Mouse (Mus musculus) lung, postnatal 0 days (tissue): ENCODE results near the gene Cntrob. TPM values are rescaled to one million over a fixed set of nuclear protein-coding genes. Genes with fewer than 3 reads are reported as not detected.

Experiments used
- ATAC-seq: fragments of 200-750 bp; cut with Nextera tagmentation; 2 replicates; pipeline ENCODE4 v1.8.0; 2017; ENCODE audit warnings: moderate library complexity
- DNase-seq: peaks from one replicate; pipeline ENCODE4 v3.0.0-alpha.2; 2016; ENCODE audit warnings: low spot score
- H3K27ac ChIP-seq: fragments of 300-500 bp; sonication (generic); 2 replicates; pipeline ENCODE4 v1.5.1; 2014; ENCODE audit warnings: antibody characterized with exemption, mild to moderate bottlenecking, low read length, mixed read lengths
- H3K27me3 ChIP-seq: fragments of 300-500 bp; sonication (generic); replicated peaks from 2 replicates; pipeline ENCODE4 v1.6.1; 2014; ENCODE audit warnings: low read length, mixed read lengths; ENCODE audit not compliant: insufficient read depth
- H3K36me3 ChIP-seq: fragments of 300-500 bp; sonication (generic); 2 replicates; pipeline ENCODE4 v1.6.1; 2014; ENCODE audit warnings: low read length, mixed read lengths; ENCODE audit not compliant: insufficient read depth
- H3K4me1 ChIP-seq: fragments of 300-500 bp; sonication (generic); 2 replicates; pipeline ENCODE4 v1.6.1; 2014; ENCODE audit warnings: antibody characterized with exemption, low read depth, low read length, mixed read lengths; ENCODE audit not compliant: insufficient read depth
- H3K4me2 ChIP-seq: fragments of 300-500 bp; sonication (generic); replicated peaks from 2 replicates; pipeline ENCODE4 v1.6.1; 2014; ENCODE audit warnings: low read depth, mild to moderate bottlenecking, low read length, moderate library complexity, mixed read lengths
- H3K4me3 ChIP-seq: fragments of 300-500 bp; sonication (generic); 2 replicates; pipeline ENCODE4 v1.5.1; 2014; ENCODE audit warnings: low read depth, low read length
- H3K9ac ChIP-seq: fragments of 300-500 bp; sonication (generic); replicated peaks from 2 replicates; pipeline ENCODE4 v1.6.1; 2014; ENCODE audit warnings: low read depth, mild to moderate bottlenecking
- H3K9me3 ChIP-seq: fragments of 300-500 bp; sonication (generic); 2 replicates; pipeline ENCODE4 v1.6.1; 2016; ENCODE audit warnings: low read length, mixed read lengths
- CTCF ChIP-seq: IDR thresholded peaks from 2 replicates; pipeline ENCODE4 v1.5.1; 2016; ENCODE audit warnings: antibody characterized with exemption, mild to moderate bottlenecking
- EP300 ChIP-seq: IDR thresholded peaks from 2 replicates; pipeline ENCODE4 v1.6.1; 2016; ENCODE audit warnings: antibody characterized with exemption, mild to moderate bottlenecking, control low read depth
- WGBS: fragments of 180-500 bp; shearing (Covaris S2); extraction: QIAGEN DNeasy Blood & Tissue Kit; methylation state at CpG from one replicate; pipeline ENCODE4 v1.1.7; 2014; 5-methylcytosine and 5-hydroxymethylcytosine counted together
- polyA plus RNA-seq: library from polyadenylated mRNA; unstranded; fragments of >200 nt; fragmentation: Nextera tagmentation; extraction: Ambion mirVana; gene quantifications from 2 replicates; pipeline ENCODE4 v1.2.1, GENCODE M21; 2015

Gene Cntrob
- 5.0 and 5.5 TPM in 2 replicates for polyA plus RNA-seq

DNA sequence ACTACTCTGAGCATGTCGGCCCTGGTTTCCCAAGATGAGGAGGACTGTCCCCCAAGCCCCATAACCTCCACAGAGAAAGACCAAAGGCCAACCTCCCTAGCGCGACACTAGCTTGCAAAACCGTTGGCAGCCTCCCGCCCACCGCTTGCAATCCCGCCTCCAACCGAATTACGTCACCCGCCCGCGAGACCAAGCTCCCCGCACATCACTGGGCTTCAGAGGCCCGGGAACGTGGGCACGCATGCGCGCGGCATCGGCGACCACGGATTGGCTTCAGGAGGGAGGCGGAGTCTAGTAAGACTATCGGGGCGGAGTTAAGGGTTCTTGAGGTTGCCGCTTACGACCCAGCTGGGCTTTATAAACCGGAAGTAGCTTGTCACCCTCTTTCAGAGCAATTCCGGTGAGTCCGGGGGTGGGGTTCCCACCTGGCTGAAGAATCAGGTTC lies at the start of gene Cntrob, which contains the start of gene Trappc1:
Cntrob (minus strand) TSS at position 109 of the 445 bp plus-strand sequence.
Trappc1 (plus strand) TSS at position 314 of the 445 bp plus-strand sequence.
- peak; percentile 100 for DNase-seq
- ATAC-seq: peak; percentile 96
- Histone ChIP-seq H3K36me3 (no peaks in the 10 kb centered on the region), H3K9ac (peak within 1 kb of the TSS; percentile 65), H3K27me3 (no peaks in the 10 kb centered on the region), H3K27ac (peak within 1 kb of the TSS; percentile 83), H3K4me1 (peaks cover 20% of the 10 kb centered on the region), H3K4me3 (peak within 1 kb of the TSS; percentile 62), H3K9me3 (no peaks in the 10 kb centered on the region), H3K4me2 (peak within 1 kb of the TSS; percentile 62)
- under 1% methylated on average over 30 of the region's 30 CpGs for WGBS
- TF ChIP-seq CTCF (no peak), EP300 (0 out of 2 replicates have a peak, but pooled peaks have one; percentile 20)

DNA sequence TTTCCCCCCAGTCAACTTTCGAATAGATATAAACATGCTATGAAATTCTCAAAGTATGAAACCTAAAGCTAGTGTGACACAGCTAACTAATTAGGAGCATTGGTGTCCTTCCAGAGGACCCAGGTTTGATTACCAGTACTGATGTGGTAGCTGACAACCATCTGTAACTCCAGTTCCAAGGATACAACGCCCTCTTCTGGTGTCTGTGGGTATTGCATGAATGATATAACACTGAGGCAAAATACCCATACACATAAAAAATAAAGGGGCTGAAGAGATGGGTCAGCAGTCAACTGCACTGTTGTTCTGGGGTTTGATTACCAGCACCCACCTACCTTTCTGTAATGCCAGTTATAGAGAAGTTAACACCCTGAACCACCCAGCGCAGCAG lies 49.2 kb upstream of the Cntrob start:
- TF ChIP-seq CTCF: peak; percentile 67
- TF ChIP-seq EP300: no peak
- ATAC-seq: no peak
- Histone ChIP-seq H3K36me3 (0 out of 2 replicates have a peak, but pooled peaks cover 5% of the 10 kb centered on the region), H3K4me1 (peaks cover 3% of the 10 kb centered on the region), H3K27ac (no peak overlapping the region), H3K4me2 (no peak overlapping the region), H3K27me3 (no peaks in the 10 kb centered on the region), H3K9ac (no peak overlapping the region), H3K4me3 (no peak overlapping the region), H3K9me3 (no peaks in the 10 kb centered on the region)
- WGBS: 52% methylated on average over 3 of the region's 3 CpGs
- DNase-seq: no peak

DNA sequence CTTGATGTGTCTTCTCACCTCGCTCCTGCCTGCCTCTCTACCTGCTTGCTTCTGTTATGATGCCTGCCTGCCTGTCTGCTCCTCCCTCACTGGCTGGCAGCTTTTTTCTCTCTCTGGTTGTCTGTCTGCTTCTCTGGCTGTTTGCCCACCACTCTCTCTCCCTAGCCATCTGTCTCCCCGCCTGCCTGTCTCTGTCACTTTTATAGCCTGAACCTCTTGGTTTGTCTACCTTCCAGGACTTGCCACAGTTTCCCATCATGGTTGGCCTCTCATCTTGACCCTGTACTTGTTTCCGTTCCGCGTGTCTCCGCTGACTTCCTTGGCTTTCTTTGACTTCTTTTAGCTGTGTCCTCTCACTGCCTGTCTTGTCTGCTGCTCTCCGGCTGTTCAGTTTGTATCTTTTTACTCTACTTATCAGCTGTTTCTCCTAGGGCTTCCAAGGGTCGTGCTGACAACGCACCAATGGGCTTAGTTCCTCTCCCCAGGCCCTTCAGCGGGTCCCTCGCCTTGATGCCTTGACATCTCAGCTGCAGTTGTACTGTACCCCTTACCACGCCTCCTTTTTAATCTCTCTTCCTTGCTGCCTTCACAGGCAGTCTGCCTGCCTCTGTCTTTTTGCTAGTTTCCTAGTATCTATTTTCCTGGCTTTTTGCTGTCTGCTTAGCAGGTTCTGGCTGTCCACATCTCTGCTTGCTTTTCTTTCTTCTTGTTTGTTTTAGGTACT lies 48.6 kb upstream of the Cntrob start:
- no peak overlapping the region for H3K9ac ChIP-seq

DNA sequence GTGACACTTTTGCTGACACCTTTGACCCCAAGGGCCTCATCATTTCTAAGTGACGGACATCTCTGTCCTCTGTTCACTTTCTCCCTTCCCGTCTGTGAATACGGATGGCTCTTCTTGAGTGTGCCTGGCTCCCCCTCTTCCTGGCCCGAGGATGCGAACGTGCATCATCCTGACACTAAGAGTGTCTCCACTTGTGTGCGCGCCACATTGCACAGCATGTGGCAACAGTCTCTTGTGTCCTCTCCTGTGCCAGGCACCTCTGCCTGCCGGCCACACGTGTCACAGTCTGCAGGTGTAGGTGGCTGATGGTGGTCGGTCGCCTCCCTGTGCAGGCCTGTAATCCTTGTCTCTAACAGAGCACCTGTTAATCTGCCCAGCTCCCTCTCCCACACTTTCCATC lies 48.0 kb upstream of the Cntrob start:
- no peak for DNase-seq
- H3K4me2 ChIP-seq: no peak overlapping the region

More for the DNA sequence above, 48.6 kb upstream of the Cntrob start:
- no peaks in the 10 kb centered on the region for H3K27me3 ChIP-seq
- no peak for TF ChIP-seq EP300
- TF ChIP-seq CTCF: no peak
- no peaks in the 10 kb centered on the region for H3K9me3 ChIP-seq
- ATAC-seq (no peak), DNase-seq (no peak)
- H3K4me2 ChIP-seq: no peak overlapping the region
- 40% methylated on average over 12 of the region's 12 CpGs for WGBS
- no peak overlapping the region for H3K4me3 ChIP-seq
- H3K4me1 ChIP-seq: peaks cover 5% of the 10 kb centered on the region
- no peak overlapping the region for H3K27ac ChIP-seq
- H3K36me3 ChIP-seq: 0 out of 2 replicates have a peak, but pooled peaks cover 5% of the 10 kb centered on the region

DNA sequence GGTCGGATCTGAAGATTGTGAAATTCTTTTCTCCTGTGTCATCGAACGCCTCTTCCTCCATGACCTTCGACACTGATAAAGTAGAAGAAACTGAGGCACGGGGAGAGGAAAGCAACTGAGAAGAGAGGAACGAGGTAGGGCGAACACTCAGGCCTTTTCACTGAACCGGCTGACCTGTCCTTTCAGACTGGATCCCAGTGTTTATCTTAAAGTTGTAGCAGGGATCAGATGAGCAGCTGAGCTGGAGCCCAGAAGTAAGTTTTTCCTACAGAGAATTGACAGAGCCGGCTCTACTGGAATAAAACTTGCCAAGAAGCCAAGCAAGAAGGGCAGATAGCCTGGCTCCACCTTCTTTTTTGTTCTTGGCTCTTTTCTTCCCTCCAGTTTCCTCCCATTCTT lies 47.2 kb upstream of the Cntrob start:
- Histone ChIP-seq H3K4me3 (no peak overlapping the region), H3K27ac (peak overlapping the region; percentile 60), H3K27me3 (no peaks in the 10 kb centered on the region), H3K4me1 (peaks cover 6% of the 10 kb centered on the region), H3K36me3 (0 out of 2 replicates have a peak, but pooled peaks cover 3% of the 10 kb centered on the region), H3K9me3 (no peaks in the 10 kb centered on the region), H3K9ac (no peak overlapping the region), H3K4me2 (no peak overlapping the region)
- TF ChIP-seq EP300: no peak
- TF ChIP-seq CTCF: no peak
- DNase-seq (peak; percentile 36), ATAC-seq (no peak)
- WGBS: 13% methylated on average over 9 of the region's 9 CpGs

More for the DNA sequence above, 48.0 kb upstream of the Cntrob start:
- Histone ChIP-seq H3K36me3 (0 out of 2 replicates have a peak, but pooled peaks cover 5% of the 10 kb centered on the region), H3K27ac (no peak overlapping the region), H3K4me1 (peaks cover 5% of the 10 kb centered on the region), H3K9ac (no peak overlapping the region), H3K27me3 (no peaks in the 10 kb centered on the region), H3K4me3 (no peak overlapping the region), H3K9me3 (no peaks in the 10 kb centered on the region)
- ATAC-seq: no peak
- TF ChIP-seq EP300 (no peak), CTCF (no peak)
- 48% methylated on average over 12 of the region's 12 CpGs for WGBS

DNA sequence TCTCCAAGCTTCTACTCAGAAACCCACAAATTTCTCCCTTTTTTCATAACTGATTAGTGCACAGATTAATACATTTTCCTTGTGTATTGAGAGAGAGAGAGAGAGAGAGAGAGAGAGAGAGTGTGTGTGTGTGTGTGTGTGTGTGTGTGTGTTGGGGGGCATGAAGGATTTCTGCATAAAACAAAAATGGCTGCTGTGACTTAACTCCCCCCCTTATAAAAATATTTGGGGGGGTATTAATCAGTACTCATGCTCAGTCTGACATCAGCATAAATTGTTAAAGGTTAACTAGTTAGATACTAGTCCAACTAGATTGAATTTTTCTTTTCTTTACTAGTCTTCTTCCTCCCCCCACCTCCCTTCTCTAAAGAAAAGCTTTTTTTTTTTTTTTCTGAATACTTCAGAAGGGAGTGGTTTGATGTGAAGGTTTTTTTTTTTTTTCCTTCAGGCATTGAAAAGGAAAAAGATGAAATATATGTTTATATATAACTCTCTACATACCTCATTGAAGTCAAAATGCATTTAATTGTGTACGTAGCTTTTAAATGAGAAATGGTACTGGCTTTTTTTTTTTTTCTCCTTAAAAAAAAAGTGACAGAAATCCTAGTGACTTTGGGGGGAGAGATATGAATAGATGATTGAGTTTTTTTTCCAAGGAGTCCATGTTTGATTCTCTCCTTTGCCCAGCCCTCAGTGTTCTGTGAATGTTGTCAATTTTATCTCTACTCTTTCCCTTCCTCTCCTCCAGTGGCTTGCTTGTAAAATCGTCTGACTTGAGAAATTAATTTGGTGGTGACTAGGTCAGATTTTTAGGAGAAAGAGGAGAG lies 46.6 kb upstream of the Cntrob start:
- Histone ChIP-seq H3K4me1 (peaks cover 13% of the 10 kb centered on the region), H3K9ac (peak overlapping the region; percentile 95), H3K27ac (peak overlapping the region; percentile 100), H3K9me3 (no peaks in the 10 kb centered on the region), H3K36me3 (no peaks in the 10 kb centered on the region), H3K27me3 (no peaks in the 10 kb centered on the region), H3K4me2 (peak overlapping the region; percentile 77), H3K4me3 (peak overlapping the region; percentile 98; the same call in 1 of the 2 replicates)
- WGBS: 6% methylated on average over 2 of the region's 2 CpGs
- TF ChIP-seq CTCF: no peak
- no peak for TF ChIP-seq EP300
- ATAC-seq (no peak), DNase-seq (peak; percentile 69)
